Mouse (Mus musculus) lung, postnatal 0 days (tissue): ENCODE results near the gene Med9. TPM values are rescaled to one million over a fixed set of nuclear protein-coding genes. Genes with fewer than 3 reads are reported as not detected.

Experiments used
- ATAC-seq: fragments of 200-750 bp; cut with Nextera tagmentation; 2 replicates; pipeline ENCODE4 v1.8.0; 2017; ENCODE audit warnings: moderate library complexity
- DNase-seq: peaks from one replicate; pipeline ENCODE4 v3.0.0-alpha.2; 2016; ENCODE audit warnings: low spot score
- H3K27ac ChIP-seq: fragments of 300-500 bp; sonication (generic); 2 replicates; pipeline ENCODE4 v1.5.1; 2014; ENCODE audit warnings: antibody characterized with exemption, mild to moderate bottlenecking, low read length, mixed read lengths
- H3K27me3 ChIP-seq: fragments of 300-500 bp; sonication (generic); replicated peaks from 2 replicates; pipeline ENCODE4 v1.6.1; 2014; ENCODE audit warnings: low read length, mixed read lengths; ENCODE audit not compliant: insufficient read depth
- H3K36me3 ChIP-seq: fragments of 300-500 bp; sonication (generic); 2 replicates; pipeline ENCODE4 v1.6.1; 2014; ENCODE audit warnings: low read length, mixed read lengths; ENCODE audit not compliant: insufficient read depth
- H3K4me1 ChIP-seq: fragments of 300-500 bp; sonication (generic); 2 replicates; pipeline ENCODE4 v1.6.1; 2014; ENCODE audit warnings: antibody characterized with exemption, low read depth, low read length, mixed read lengths; ENCODE audit not compliant: insufficient read depth
- H3K4me2 ChIP-seq: fragments of 300-500 bp; sonication (generic); replicated peaks from 2 replicates; pipeline ENCODE4 v1.6.1; 2014; ENCODE audit warnings: low read depth, mild to moderate bottlenecking, low read length, moderate library complexity, mixed read lengths
- H3K4me3 ChIP-seq: fragments of 300-500 bp; sonication (generic); 2 replicates; pipeline ENCODE4 v1.5.1; 2014; ENCODE audit warnings: low read depth, low read length
- H3K9ac ChIP-seq: fragments of 300-500 bp; sonication (generic); replicated peaks from 2 replicates; pipeline ENCODE4 v1.6.1; 2014; ENCODE audit warnings: low read depth, mild to moderate bottlenecking
- H3K9me3 ChIP-seq: fragments of 300-500 bp; sonication (generic); 2 replicates; pipeline ENCODE4 v1.6.1; 2016; ENCODE audit warnings: low read length, mixed read lengths
- CTCF ChIP-seq: IDR thresholded peaks from 2 replicates; pipeline ENCODE4 v1.5.1; 2016; ENCODE audit warnings: antibody characterized with exemption, mild to moderate bottlenecking
- EP300 ChIP-seq: IDR thresholded peaks from 2 replicates; pipeline ENCODE4 v1.6.1; 2016; ENCODE audit warnings: antibody characterized with exemption, mild to moderate bottlenecking, control low read depth
- WGBS: fragments of 180-500 bp; shearing (Covaris S2); extraction: QIAGEN DNeasy Blood & Tissue Kit; methylation state at CpG from one replicate; pipeline ENCODE4 v1.1.7; 2014; 5-methylcytosine and 5-hydroxymethylcytosine counted together
- polyA plus RNA-seq: library from polyadenylated mRNA; unstranded; fragments of >200 nt; fragmentation: Nextera tagmentation; extraction: Ambion mirVana; gene quantifications from 2 replicates; pipeline ENCODE4 v1.2.1, GENCODE M21; 2015

The Med9 gene
- polyA plus RNA-seq, 1 experiment from 2014 or later = 31.3 TPM

DNA sequence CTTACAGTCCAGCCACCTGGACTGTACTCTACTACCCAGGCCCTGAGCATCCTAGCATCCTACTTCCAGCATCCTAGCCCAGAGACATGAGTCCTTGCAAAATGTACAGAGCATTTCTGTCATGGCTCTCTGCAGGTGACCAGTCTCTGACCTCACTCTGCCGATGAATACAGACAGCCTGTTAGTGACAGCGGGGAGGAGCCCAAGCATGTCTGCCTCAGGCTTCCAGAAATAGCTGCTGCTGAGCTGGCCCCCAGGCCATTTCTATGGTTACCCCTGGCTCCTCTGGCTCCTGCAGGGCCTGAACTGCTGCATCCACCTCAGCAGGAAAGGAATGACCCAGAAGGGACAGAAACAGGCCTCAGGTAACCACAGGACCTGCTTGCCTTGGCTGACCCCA is 23.7 kb downstream of the Med9 start:
- Histone ChIP-seq H3K9ac (no peak overlapping the region), H3K9me3 (no peaks in the 10 kb centered on the region), H3K27ac (no peak overlapping the region), H3K4me2 (no peak overlapping the region), H3K36me3 (no peaks in the 10 kb centered on the region), H3K4me1 (no peaks in the 10 kb centered on the region), H3K4me3 (no peak overlapping the region), H3K27me3 (no peaks in the 10 kb centered on the region)
- 42% methylated on average over 2 of the region's 2 CpGs for WGBS
- ATAC-seq (no peak), DNase-seq (no peak)
- TF ChIP-seq CTCF (no peak), EP300 (no peak)

DNA sequence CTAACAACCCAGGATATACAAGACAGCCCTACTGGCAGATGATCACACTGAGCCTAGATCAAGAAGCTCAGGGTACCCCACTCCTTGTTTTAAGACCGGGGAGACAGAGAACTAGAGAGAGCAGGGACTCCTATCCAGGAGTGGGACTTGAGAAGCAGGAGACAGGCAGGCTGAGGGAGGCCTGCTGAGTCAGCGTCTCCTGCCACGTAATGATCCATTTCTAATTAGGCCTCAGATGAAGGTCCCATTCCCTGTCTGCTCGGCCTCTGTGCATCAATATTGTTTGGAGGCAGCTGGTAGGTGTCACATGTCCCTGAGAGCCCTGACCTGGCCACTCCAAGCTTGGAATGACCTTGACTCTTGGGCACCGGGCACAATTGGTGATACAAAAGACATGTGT is 25.4 kb downstream of the Med9 start:
- no peak overlapping the region for H3K4me3 ChIP-seq
- no peak for TF ChIP-seq CTCF
- TF ChIP-seq EP300 = no peak
- H3K9ac ChIP-seq = no peak overlapping the region
- no peaks in the 10 kb centered on the region for H3K9me3 ChIP-seq
- no peaks in the 10 kb centered on the region for H3K36me3 ChIP-seq
- DNase-seq = no peak
- WGBS = 77% methylated on average over 5 of the region's 5 CpGs
- H3K27me3 ChIP-seq = no peaks in the 10 kb centered on the region
- no peaks in the 10 kb centered on the region for H3K4me1 ChIP-seq
- ATAC-seq = no peak
- H3K27ac ChIP-seq = no peak overlapping the region
- no peak overlapping the region for H3K4me2 ChIP-seq

DNA sequence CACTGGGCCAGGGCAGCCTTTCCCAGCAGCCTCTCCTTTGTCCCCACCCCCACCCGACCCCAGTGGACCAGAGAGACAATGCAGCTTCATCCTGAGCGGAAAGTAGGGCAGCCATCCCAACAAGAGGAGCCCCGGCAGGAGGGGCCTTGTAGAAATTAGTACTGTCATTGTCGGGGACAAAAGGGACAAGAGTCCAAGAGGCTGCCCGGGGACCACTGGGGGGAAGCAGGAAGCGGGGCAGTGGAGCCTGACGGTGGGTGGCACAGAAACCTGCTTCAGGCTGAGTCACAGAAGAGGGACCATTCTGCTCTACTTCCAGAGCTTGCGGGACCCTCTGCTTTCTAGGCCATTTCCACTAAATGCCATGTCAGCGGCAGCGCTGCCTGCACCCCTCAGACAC is 27.2 kb downstream of the Med9 start:
- TF ChIP-seq CTCF = no peak
- no peak for TF ChIP-seq EP300
- WGBS = 57% methylated on average over 10 of the region's 10 CpGs

GRCm38 (mm10) chr11:59977831-59978230 is 29.8 kb downstream of the Med9 start:
- TF ChIP-seq CTCF = no peak
- TF ChIP-seq EP300 = no peak
- ATAC-seq (no peak), DNase-seq (no peak)
- no peaks in the 10 kb centered on the region for H3K36me3 ChIP-seq
- 74% methylated on average over 5 of the region's 5 CpGs for WGBS
- H3K9ac ChIP-seq = no peak overlapping the region
- H3K4me2 ChIP-seq = no peak overlapping the region
- H3K27ac ChIP-seq = no peak overlapping the region
- no peaks in the 10 kb centered on the region for H3K9me3 ChIP-seq
- H3K4me3 ChIP-seq = no peak overlapping the region
- no peaks in the 10 kb centered on the region for H3K27me3 ChIP-seq
- H3K4me1 ChIP-seq = no peaks in the 10 kb centered on the region

More for the DNA sequence above, 27.2 kb downstream of the Med9 start:
- Histone ChIP-seq H3K9ac (no peak overlapping the region), H3K27ac (no peak overlapping the region), H3K9me3 (no peaks in the 10 kb centered on the region), H3K27me3 (no peaks in the 10 kb centered on the region), H3K4me1 (no peaks in the 10 kb centered on the region), H3K4me3 (no peak overlapping the region), H3K36me3 (no peaks in the 10 kb centered on the region), H3K4me2 (no peak overlapping the region)
- no peak for DNase-seq
- no peak for ATAC-seq

GRCm38 (mm10) chr11:59989406-59989805 is 41.4 kb downstream of the Med9 start:
- Histone ChIP-seq H3K9ac (no peak overlapping the region), H3K9me3 (no peaks in the 10 kb centered on the region), H3K4me2 (no peak overlapping the region), H3K36me3 (no peaks in the 10 kb centered on the region), H3K27me3 (no peaks in the 10 kb centered on the region), H3K4me3 (no peak overlapping the region), H3K27ac (no peak overlapping the region), H3K4me1 (no peaks in the 10 kb centered on the region)
- TF ChIP-seq EP300 (no peak), CTCF (no peak)
- 84% methylated on average over 1 of the region's 1 CpGs for WGBS
- ATAC-seq (no peak), DNase-seq (no peak)

DNA sequence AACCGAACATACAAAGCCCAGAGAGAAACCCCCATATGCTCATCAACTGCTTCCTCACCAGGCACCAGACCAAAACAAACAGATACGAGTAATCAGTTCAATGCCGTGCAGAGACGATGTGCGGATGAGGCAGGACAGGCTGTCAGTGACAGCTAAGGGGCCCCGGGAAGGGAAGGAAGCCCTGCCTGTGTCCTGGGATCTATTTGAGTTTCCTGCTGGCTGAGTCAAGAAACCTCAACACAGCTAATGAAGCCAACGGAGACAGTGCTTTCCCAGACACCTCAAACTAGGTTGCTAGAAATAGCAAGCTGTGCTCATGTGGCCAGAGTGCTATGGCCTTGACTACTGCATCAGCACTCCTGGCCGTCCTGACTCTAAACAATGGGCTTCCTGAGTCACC is 43.4 kb downstream of the Med9 start:
- TF ChIP-seq CTCF (no peak), EP300 (no peak)
- ATAC-seq (peak; percentile 84), DNase-seq (peak; percentile 65)
- H3K27ac ChIP-seq = no peak overlapping the region
- H3K27me3 ChIP-seq = no peaks in the 10 kb centered on the region
- H3K4me3 ChIP-seq = no peak overlapping the region
- H3K4me2 ChIP-seq = no peak overlapping the region
- 32% methylated on average over 8 of the region's 8 CpGs for WGBS
- no peaks in the 10 kb centered on the region for H3K36me3 ChIP-seq
- no peak overlapping the region for H3K9ac ChIP-seq
- no peaks in the 10 kb centered on the region for H3K9me3 ChIP-seq
- no peaks in the 10 kb centered on the region for H3K4me1 ChIP-seq

DNA sequence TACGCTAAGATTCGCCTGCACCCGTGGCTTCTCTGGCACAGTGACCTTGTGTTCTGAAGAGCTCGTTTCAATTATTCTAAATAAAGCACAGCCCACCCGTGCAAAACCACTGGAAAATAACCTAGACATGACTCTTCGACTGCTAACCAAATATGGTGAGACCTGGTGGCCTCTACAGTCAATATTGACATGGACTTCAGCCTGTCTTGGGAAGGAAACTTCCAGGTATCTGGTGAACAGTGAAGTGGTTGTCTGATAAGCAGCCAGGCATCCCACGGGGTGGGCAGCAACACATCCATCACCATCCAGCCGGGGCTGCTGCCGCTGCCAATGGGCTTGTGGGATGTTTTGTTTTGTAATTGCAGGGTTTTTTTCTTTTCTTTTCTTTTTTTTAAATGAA is 46.3 kb downstream of the Med9 start:
- Histone ChIP-seq H3K4me2 (no peak overlapping the region), H3K9me3 (no peaks in the 10 kb centered on the region), H3K9ac (no peak overlapping the region), H3K4me1 (no peaks in the 10 kb centered on the region), H3K36me3 (no peaks in the 10 kb centered on the region), H3K4me3 (no peak overlapping the region), H3K27me3 (no peaks in the 10 kb centered on the region), H3K27ac (no peak overlapping the region)
- 29% methylated on average over 9 of the region's 9 CpGs for WGBS
- no peak for DNase-seq
- TF ChIP-seq EP300 = no peak
- TF ChIP-seq CTCF = no peak
- ATAC-seq = no peak
